ENCODE assay signal across 8 mouse cellular contexts in genomic region chr3:89245688-89246171, GRCm38 (mm10). TPM values are rescaled to one million over a fixed set of nuclear protein-coding genes. Genes with fewer than 3 reads are reported as not detected.
DNase-seq lines count a peak whose midpoint lies in the region; ATAC-seq and TF ChIP-seq lines count a peak whose summit lies in the region.

Krtcap2 (plus strand) TSS chr3:89245966.

- H3K27me3 ChIP-seq in embryonic facial prominence, embryonic 12.5 days, result no peaks in the 10 kb centered on the region; the same call in 1 of the 2 replicates
- H3K27me3 ChIP-seq in intestine, postnatal 0 days (replicated peaks; ENCODE audit: control insufficient read depth, insufficient read depth, low read length), result 0 out of 2 replicates have a peak, but pooled peaks cover 4% of the 10 kb centered on the region
- peaks cover 14% of the 10 kb centered on the region for H3K27me3 ChIP-seq in liver, postnatal 0 days (ENCODE audit: insufficient read depth, low read length)

- H3K4me2 ChIP-seq in embryonic facial prominence, embryonic 12.5 days (replicated peaks), result peak within 1 kb of the TSS; percentile 76
- peak within 1 kb of the TSS; percentile 88 for H3K4me2 ChIP-seq in intestine, postnatal 0 days (replicated peaks; ENCODE audit: low read depth)
- peak within 1 kb of the TSS; percentile 89 for H3K4me2 ChIP-seq in liver, postnatal 0 days (ENCODE audit: low read depth, low read length)

- peaks cover 38% of the 10 kb centered on the region for H3K4me1 ChIP-seq in embryonic facial prominence, embryonic 12.5 days
- peaks cover 7% of the 10 kb centered on the region; the same call in 1 of the 2 replicates for H3K4me1 ChIP-seq in intestine, postnatal 0 days (replicated peaks; ENCODE audit: control insufficient read depth, insufficient read depth, low read length)
- H3K4me1 ChIP-seq in liver, postnatal 0 days (ENCODE audit: insufficient read depth), result peaks cover 39% of the 10 kb centered on the region

- H3K4me3 ChIP-seq in embryonic facial prominence, embryonic 12.5 days, result peak within 1 kb of the TSS; percentile 73
- peak within 1 kb of the TSS; percentile 65 for H3K4me3 ChIP-seq in intestine, postnatal 0 days (ENCODE audit: low read depth, low read length)
- H3K4me3 ChIP-seq in liver, postnatal 0 days (ENCODE audit: low read depth, low read length), result peak within 1 kb of the TSS; percentile 65

- TF ChIP-seq EP300 in liver, postnatal 0 days (IDR thresholded peaks at IDR 0.05; ENCODE audit: low read depth), result no peak

- no peaks in the 10 kb centered on the region for H3K9me3 ChIP-seq in embryonic facial prominence, embryonic 12.5 days
- no peaks in the 10 kb centered on the region for H3K9me3 ChIP-seq in intestine, postnatal 0 days (ENCODE audit: control insufficient read depth)
- no peaks in the 10 kb centered on the region for H3K9me3 ChIP-seq in liver, postnatal 0 days (ENCODE audit: low read length)

- no peak; the same call in 1 of the 2 replicates for ATAC-seq in cerebellum, adult (ENCODE audit: insufficient number of reproducible peaks, low FRiP score, low TSS enrichment)
- ATAC-seq in embryonic facial prominence, embryonic 12.5 days (ENCODE audit: insufficient number of reproducible peaks, insufficient read depth, low FRiP score, low TSS enrichment), result peak; percentile 8; the same call in 1 of the 2 replicates
- ATAC-seq in intestine, postnatal 0 days, result 0 out of 2 replicates have a peak, but pooled peaks have one; percentile 5
- ATAC-seq in liver, postnatal 0 days, result no peak

- WGBS in embryonic facial prominence, embryonic 12.5 days, result 4% methylated on average over 18 of the region's 20 CpGs
- 4% methylated on average over 20 of the region's 20 CpGs for WGBS in intestine, postnatal 0 days
- WGBS in liver, postnatal 0 days (ENCODE audit: insufficient replicate concordance), result 7% methylated on average over 20 of the region's 20 CpGs

- peaks cover 20% of the 10 kb centered on the region; the same call in 1 of the 2 replicates for H3K36me3 ChIP-seq in embryonic facial prominence, embryonic 12.5 days
- H3K36me3 ChIP-seq in intestine, postnatal 0 days (ENCODE audit: control insufficient read depth, insufficient read depth), result peaks cover 6% of the 10 kb centered on the region; the same call in 1 of the 2 replicates
- H3K36me3 ChIP-seq in liver, postnatal 0 days (replicated peaks; ENCODE audit: insufficient read depth, low read length), result peaks cover 5% of the 10 kb centered on the region; the same call in 1 of the 2 replicates

- DNase-seq in cerebellum, adult 11 months, result peak; percentile 72
- peak; percentile 31 for DNase-seq in T-cell, adult 2 months (ENCODE audit: low spot score)
- DNase-seq in heart, adult 11 months, result peak; percentile 98
- no peak for DNase-seq in liver, postnatal 0 days
- DNase-seq in right cerebral cortex, postnatal 4 days, result peak; percentile 84

- TF ChIP-seq CTCF in intestine, postnatal 0 days (IDR thresholded peaks at IDR 0.05; ENCODE audit: low read depth), result no peak
- TF ChIP-seq CTCF in liver, postnatal 0 days (IDR thresholded peaks at IDR 0.05; ENCODE audit: low read depth), result no peak

- peak within 1 kb of the TSS; percentile 72 for H3K27ac ChIP-seq in embryonic facial prominence, embryonic 12.5 days
- peak within 1 kb of the TSS; percentile 61 for H3K27ac ChIP-seq in intestine, postnatal 0 days (ENCODE audit: low read depth, low read length)
- H3K27ac ChIP-seq in liver, postnatal 0 days (ENCODE audit: low read depth), result peak within 1 kb of the TSS; percentile 64

- peak within 1 kb of the TSS; percentile 64 for H3K9ac ChIP-seq in embryonic facial prominence, embryonic 12.5 days
- H3K9ac ChIP-seq in intestine, postnatal 0 days (ENCODE audit: low read depth, low read length), result peak within 1 kb of the TSS; percentile 58
- peak within 1 kb of the TSS; percentile 70 for H3K9ac ChIP-seq in liver, postnatal 0 days (replicated peaks)

RNA-seq across cellular contexts. Expression of gene Krtcap2, which starts in this region (rescaled TPM):
- 297 and 306 TPM in 2 replicates for polyA plus RNA-seq in embryonic facial prominence, embryonic 12.5 days (2016; fragmentation: Nextera tagmentation; extraction: Ambion mirVana)
- 273 and 281 TPM in 2 replicates for polyA plus RNA-seq in intestine, postnatal 0 days (2015; fragmentation: Nextera tagmentation; extraction: Ambion mirVana)
- polyA plus RNA-seq in liver, postnatal 0 days (2015; fragmentation: Nextera tagmentation; extraction: Ambion mirVana), result 141 TPM in 2 replicates

Comparison
In these comparisons a context has a peak if more than half of its experiments do, and no peak if none do; other contexts are left out.
1. ATAC-seq: peak in embryonic facial prominence, embryonic 12.5 days (single experiment) and intestine, postnatal 0 days (single experiment); none in cerebellum, adult (single experiment) and liver, postnatal 0 days (single experiment).
2. Peak in every context shown above with its lines, with median percentiles within 50 percentile points of each other: H3K27ac ChIP-seq, H3K4me2 ChIP-seq, H3K4me3 ChIP-seq and H3K9ac ChIP-seq.